Mouse (Mus musculus) kidney, embryonic 16.5 days (tissue): ENCODE results near the gene Coch. TPM values are rescaled to one million over a fixed set of nuclear protein-coding genes. Genes with fewer than 3 reads are reported as not detected.
"Not testable (repeated sequence)": the region's sequence is repeated elsewhere in the genome, so short reads cannot be mapped to it uniquely, and the experiment has no call there.

Source experiments
- ATAC-seq: fragments of 200-750 bp; cut with Nextera tagmentation; 2 replicates; pipeline ENCODE4 v1.8.0; 2017; ENCODE audit warnings: moderate TSS enrichment; ENCODE audit not compliant: low FRiP score, low TSS enrichment
- H3K27ac ChIP-seq: fragments of 300-500 bp; sonication (generic); 2 replicates; pipeline ENCODE4 v1.5.1; 2014; ENCODE audit warnings: low read length
- H3K27me3 ChIP-seq: fragments of 300-500 bp; sonication (generic); 2 replicates; pipeline ENCODE4 v1.6.1; 2014; ENCODE audit warnings: low read length, control low read depth, mixed read lengths; ENCODE audit not compliant: insufficient read depth
- H3K36me3 ChIP-seq: fragments of 300-500 bp; sonication (generic); 2 replicates; pipeline ENCODE4 v1.6.1; 2014; ENCODE audit warnings: low read length, control low read depth, mixed read lengths; ENCODE audit not compliant: insufficient read depth
- H3K4me1 ChIP-seq: fragments of 300-500 bp; sonication (generic); 2 replicates; pipeline ENCODE4 v1.6.1; 2014; ENCODE audit warnings: low read length, control low read depth, mixed read lengths; ENCODE audit not compliant: insufficient read depth
- H3K4me2 ChIP-seq: fragments of 300-500 bp; sonication (generic); replicated peaks from 2 replicates; pipeline ENCODE4 v1.6.1; 2014; ENCODE audit warnings: low read depth, low read length
- H3K4me3 ChIP-seq: fragments of 300-500 bp; sonication (generic); 2 replicates; pipeline ENCODE4 v1.5.1; 2014; ENCODE audit warnings: mild to moderate bottlenecking, low read length
- H3K9ac ChIP-seq: fragments of 300-500 bp; sonication (generic); replicated peaks from 2 replicates; pipeline ENCODE4 v1.6.1; 2014; ENCODE audit warnings: low read length
- H3K9me3 ChIP-seq: fragments of 300-500 bp; sonication (generic); 2 replicates; pipeline ENCODE4 v1.6.1; 2016; ENCODE audit warnings: low read length, control low read depth
- WGBS: fragments of 180-500 bp; shearing (Covaris S2); extraction: QIAGEN DNeasy Blood & Tissue Kit; methylation state at CpG from one replicate; pipeline ENCODE4 v1.1.7; 2014; 5-methylcytosine and 5-hydroxymethylcytosine counted together
- polyA plus RNA-seq: library from polyadenylated mRNA; unstranded; fragments of >200 nt; fragmentation: Nextera tagmentation; extraction: Ambion mirVana; gene quantifications from 2 replicates; pipeline ENCODE4 v1.2.1, GENCODE M21; 2015

The Coch gene
- polyA plus RNA-seq, 1 experiment from 2014 or later: 1.6 TPM

DNA sequence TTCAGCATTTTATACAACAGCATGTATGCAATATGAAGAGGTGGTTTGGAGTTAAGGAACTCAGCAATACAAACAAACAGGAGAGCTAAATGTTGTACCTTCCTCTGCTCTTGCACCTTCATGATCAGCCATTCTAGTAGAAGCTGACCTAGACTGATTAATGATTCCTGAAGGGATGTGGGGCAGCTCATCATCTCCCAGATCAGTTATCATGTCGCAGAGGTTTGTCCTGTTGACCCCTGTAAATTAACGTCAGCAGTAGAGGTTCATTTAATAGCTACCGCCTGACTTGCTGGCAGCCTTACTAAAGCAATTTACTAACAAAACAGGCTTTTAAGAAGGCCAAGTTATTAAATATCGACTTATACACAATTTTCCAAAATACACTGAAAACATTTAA, 40.3 kb downstream of the Coch start:
- H3K4me1 ChIP-seq: no peaks in the 10 kb centered on the region
- H3K9me3 ChIP-seq: no peaks in the 10 kb centered on the region
- H3K9ac ChIP-seq: no peak overlapping the region
- H3K4me3 ChIP-seq: no peak overlapping the region
- H3K27ac ChIP-seq: no peak overlapping the region
- WGBS: 56% methylated on average over 4 of the region's 4 CpGs
- no peak; the same call in 1 of the 2 replicates for ATAC-seq
- H3K27me3 ChIP-seq: no peaks in the 10 kb centered on the region
- peaks cover 4% of the 10 kb centered on the region; the same call in 1 of the 2 replicates for H3K36me3 ChIP-seq
- no peak overlapping the region for H3K4me2 ChIP-seq

DNA sequence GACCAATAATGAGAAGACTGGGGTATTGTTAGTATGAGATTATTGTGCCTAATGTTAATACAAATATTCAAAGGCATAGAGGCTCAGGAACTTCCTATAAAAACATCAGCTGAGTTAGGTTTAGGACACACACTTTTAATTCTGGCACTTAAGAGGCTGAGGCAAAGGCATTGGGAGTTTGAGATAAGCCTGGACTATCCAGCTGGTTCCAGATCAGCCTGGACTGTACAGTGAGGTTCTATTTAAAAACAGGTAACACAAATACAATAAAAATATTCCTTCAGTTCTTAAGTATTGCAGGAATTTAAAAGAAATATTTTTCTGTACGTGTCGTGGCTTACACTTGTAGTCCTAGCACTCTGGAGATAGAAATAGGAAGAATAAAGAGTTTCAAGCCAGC, 43.1 kb downstream of the Coch start:
- WGBS: 85% methylated on average over 2 of the region's 2 CpGs
- Histone ChIP-seq H3K4me3 (no peak overlapping the region), H3K27me3 (no peaks in the 10 kb centered on the region), H3K4me2 (no peak overlapping the region), H3K36me3 (peaks cover 6% of the 10 kb centered on the region; the same call in 1 of the 2 replicates), H3K27ac (no peak overlapping the region), H3K4me1 (no peaks in the 10 kb centered on the region), H3K9ac (no peak overlapping the region), H3K9me3 (no peaks in the 10 kb centered on the region)
- ATAC-seq: no peak

DNA sequence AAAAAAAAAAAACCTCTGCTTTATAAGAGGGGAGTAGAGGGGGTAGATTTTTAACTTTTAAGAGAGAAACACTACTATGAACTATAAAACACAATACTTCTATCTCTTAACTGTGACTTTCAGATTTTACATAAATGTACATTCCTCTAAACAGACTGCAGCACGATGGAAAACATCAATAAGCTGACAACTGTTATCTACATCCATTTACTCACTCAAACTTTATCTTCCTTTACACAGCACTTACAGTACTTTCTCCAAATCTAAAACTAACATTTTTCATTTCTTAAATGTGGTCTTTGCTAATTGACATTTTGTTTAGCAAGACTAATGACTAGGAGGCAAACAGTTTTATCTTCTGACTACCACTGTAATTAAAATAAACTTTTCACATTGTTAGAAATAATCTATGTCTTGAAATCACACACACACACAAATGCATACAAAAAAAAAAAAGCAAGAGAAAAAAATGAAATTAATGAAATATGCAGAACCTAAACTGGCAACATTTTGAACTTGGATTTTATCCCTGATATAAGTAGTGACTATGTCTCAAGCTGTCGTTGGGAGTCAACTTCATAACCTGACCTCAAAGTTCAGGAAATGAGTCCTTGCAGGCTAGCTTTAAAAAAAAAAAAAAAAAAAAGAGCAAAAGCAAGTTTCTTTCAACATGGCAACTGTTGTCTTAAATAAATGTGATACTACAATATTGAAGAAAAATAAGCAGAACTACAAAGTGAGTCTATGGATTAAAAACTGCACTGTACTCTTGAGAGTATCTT, 43.7 kb downstream of the Coch start:
- WGBS: 65% methylated on average over 2 of the region's 2 CpGs
- no peak overlapping the region for H3K4me2 ChIP-seq
- H3K4me3 ChIP-seq: no peak overlapping the region
- H3K27me3 ChIP-seq: no peaks in the 10 kb centered on the region
- no peak overlapping the region for H3K27ac ChIP-seq
- no peak overlapping the region for H3K9ac ChIP-seq
- ATAC-seq: no peak
- peaks cover 6% of the 10 kb centered on the region; the same call in 1 of the 2 replicates for H3K36me3 ChIP-seq
- H3K4me1 ChIP-seq: no peaks in the 10 kb centered on the region
- H3K9me3 ChIP-seq: no peaks in the 10 kb centered on the region

DNA sequence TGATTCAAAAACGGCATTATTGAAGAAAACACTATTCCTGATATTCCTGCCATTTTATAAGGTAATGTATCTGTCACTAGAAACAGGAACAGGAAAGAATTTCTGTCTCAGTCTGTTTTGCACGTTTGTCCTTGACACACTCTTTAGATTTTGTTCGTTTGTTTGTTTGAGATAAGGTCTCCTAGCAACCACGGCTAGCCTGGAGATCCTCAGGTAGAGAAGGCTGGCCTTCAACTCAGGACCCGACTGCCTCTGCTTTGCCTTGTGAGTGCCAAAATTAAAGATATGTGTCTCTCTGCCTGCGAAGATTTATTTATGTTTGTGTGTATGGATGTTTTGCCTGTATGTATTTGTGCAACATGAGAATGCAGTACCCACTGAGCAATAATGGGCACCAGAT, 48.7 kb downstream of the Coch start:
- H3K27me3 ChIP-seq: no peaks in the 10 kb centered on the region
- 65% methylated on average over 6 of the region's 6 CpGs for WGBS
- no peaks in the 10 kb centered on the region for H3K4me1 ChIP-seq
- no peak overlapping the region for H3K4me3 ChIP-seq
- H3K27ac ChIP-seq: no peak overlapping the region
- no peaks in the 10 kb centered on the region for H3K9me3 ChIP-seq
- no peak overlapping the region for H3K9ac ChIP-seq
- H3K4me2 ChIP-seq: no peak overlapping the region
- H3K36me3 ChIP-seq: peaks cover 8% of the 10 kb centered on the region
- ATAC-seq: no peak

DNA sequence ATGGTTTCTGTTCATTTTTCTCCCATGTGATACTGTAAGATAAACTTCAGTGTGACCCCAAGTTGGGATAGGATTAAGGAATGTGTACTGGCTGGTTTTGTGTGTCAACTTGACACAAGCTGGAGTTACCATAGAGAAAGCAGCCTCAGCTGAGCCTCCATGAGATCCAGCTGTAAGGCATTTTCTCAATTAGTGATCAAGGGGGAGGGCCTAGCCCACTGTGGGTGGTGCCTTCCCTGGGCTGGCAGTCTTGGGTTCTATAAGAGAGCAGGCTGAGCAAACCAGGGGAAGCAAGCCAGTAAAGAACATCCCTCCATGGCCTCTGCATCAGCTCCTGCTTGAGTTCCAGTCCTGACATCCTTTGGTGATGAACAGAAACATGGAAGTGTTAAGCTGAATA, 56.3 kb downstream of the Coch start:
- H3K36me3 ChIP-seq: peaks cover 31% of the 10 kb centered on the region
- not testable (repeated sequence) for H3K4me2 ChIP-seq, H3K4me1 ChIP-seq, ATAC-seq, H3K9me3 ChIP-seq, H3K27ac ChIP-seq, H3K27me3 ChIP-seq, H3K9ac ChIP-seq, H3K4me3 ChIP-seq

Other genes with a start within 250 kb of the Coch start
- gene G2e3, start 245.3 kb upstream of the Coch start, polyA plus RNA-seq: 28.7 and 32.0 TPM in 2 replicates
- gene Scfd1, start 215.8 kb upstream of the Coch start, polyA plus RNA-seq: 84.6 and 88.0 TPM in 2 replicates
- gene Ap4s1, start 97.7 kb downstream of the Coch start, polyA plus RNA-seq: 28.3 and 30.0 TPM in 2 replicates
- 38.5 and 41.8 TPM in 2 replicates for gene Strn3, start 98.6 kb downstream of the Coch start, polyA plus RNA-seq
- 37.3 and 41.8 TPM in 2 replicates for gene Hectd1, start 236.2 kb downstream of the Coch start, polyA plus RNA-seq